Mouse (Mus musculus) G1E (cell line): ENCODE results near the gene Polr2f.

Experiments used
- CTCF ChIP-seq: IDR thresholded peaks from 2 replicates; pipeline ENCODE4 v1.5.1; 2012; ENCODE audit warnings: low read depth, low read length, inconsistent platforms, mixed read lengths
- GATA1 ChIP-seq: IDR thresholded peaks from 2 replicates; pipeline ENCODE4 v1.6.1; 2012; ENCODE audit warnings: borderline replicate concordance, low read length, inconsistent platforms, mixed read lengths

DNA sequence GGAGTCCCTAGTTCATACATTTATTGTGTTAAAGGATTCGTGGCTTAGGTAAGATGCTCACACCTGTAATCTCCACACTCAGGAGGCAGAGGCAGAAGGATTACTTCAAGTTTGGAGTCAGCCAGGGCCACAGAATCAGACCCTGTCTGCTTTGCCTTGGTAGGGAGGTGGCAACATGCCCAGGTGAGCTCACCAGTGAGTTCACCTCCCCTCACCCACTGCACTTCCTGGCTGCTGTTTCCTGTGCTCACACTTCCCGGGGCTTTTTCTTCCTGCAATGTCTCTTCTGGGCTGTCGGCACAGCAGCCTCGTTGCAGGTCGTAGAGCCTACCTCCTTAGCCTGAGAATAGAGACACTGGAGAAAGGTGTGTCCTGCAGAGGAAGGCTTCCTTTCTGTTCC is 25.5 kb upstream of the Polr2f start:
- TF ChIP-seq CTCF, result no peak
- TF ChIP-seq GATA1, result no peak
